Mouse (Mus musculus): ENCODE measurements at regions not wholly inside any gene's neighbourhood (a gene's known extent, or its start where the extent isn't known, plus 50 kb on each side); places are given as distances from the start of the nearest gene placed in this dataset.

DNA sequence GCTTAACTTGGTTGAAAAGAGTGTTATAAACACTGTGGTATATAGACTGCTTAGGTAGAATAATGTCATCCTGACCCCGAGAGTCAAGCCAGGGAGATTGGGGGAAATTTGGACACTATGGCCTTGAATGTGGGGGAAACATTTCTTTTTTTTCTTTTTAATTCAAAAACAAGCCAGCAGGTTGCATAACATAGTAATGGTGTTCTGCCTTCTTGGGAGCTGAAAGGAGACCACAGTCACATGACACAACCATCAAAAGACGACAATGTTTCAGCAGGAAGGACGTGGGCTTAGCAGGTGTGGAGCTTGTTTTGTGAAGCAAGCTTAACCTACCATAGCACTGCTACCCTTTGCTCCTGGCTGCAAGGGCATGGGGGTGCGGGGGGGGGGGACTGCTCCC, 306.3 kb upstream of the Klf3 start:
- TF ChIP-seq TCF12 (IDR thresholded peaks at IDR 0.05; ENCODE audit: low read depth, low read length): no peak
- TF ChIP-seq HCFC1 (IDR thresholded peaks at IDR 0.05; ENCODE audit: low read depth, low read length): no peak
- no peak for TF ChIP-seq SIN3A (IDR thresholded peaks at IDR 0.05; ENCODE audit: low read length)
- no peak for TF ChIP-seq MEF2A (IDR thresholded peaks at IDR 0.05; ENCODE audit: borderline replicate concordance, low read depth, low read length)
- no peak for TF ChIP-seq CTCF (conservative IDR thresholded peaks at IDR 0.05 in 1 of 2, IDR thresholded peaks at IDR 0.05 in 1 of 2; ENCODE audit: low read depth in 2 of 2, low read length in 2 of 2)
- no peak for TF ChIP-seq MYC (IDR thresholded peaks at IDR 0.05; ENCODE audit: low read depth, low read length)
- no peak for TF ChIP-seq NRF1 (IDR thresholded peaks at IDR 0.05; ENCODE audit: low read depth, low read length)
- TF ChIP-seq JUND (conservative IDR thresholded peaks at IDR 0.05; ENCODE audit: low read depth, low read length): no peak
- TF ChIP-seq UBTF (IDR thresholded peaks at IDR 0.05; ENCODE audit: low read depth, low read length): no peak
- DNase-seq (ENCODE audit: extremely low read depth): no peak
- no peak overlapping the region for H3K4me2 ChIP-seq (ENCODE audit: insufficient read depth, low read depth, poor library complexity, severe bottlenecking)
- H3K4me3 ChIP-seq (replicated peaks in 1 of 3; ENCODE audit: low read depth in 2 of 3, low read length in 2 of 3, poor library complexity in 1 of 3): no peak overlapping the region
- dilution Hi-C loops (cut with MboI; ENCODE audit: extremely low pct_ligation_motif_present, extremely low pct_unique_long_range_greater_than_20kb, low sequenced_read_pairs) (no loop called here), in situ Hi-C loops (cut with MboI; ENCODE audit: low pct_ligation_motif_present, low pct_unique_long_range_greater_than_20kb, low sequenced_read_pairs) (loop anchor here (10.0 kb wide), 1 partner anchor 112 kb away; no protein-coding TSS in a partner anchor)
- no peak overlapping the region for H3K27ac ChIP-seq (ENCODE audit: insufficient read depth, low read depth)
- H3K9me3 ChIP-seq (replicated peaks; ENCODE audit: low read length): no peaks in the 10 kb centered on the region
- H3K79me2 ChIP-seq (replicated peaks; ENCODE audit: control insufficient read depth, extremely low read depth, insufficient read depth, poor library complexity, severe bottlenecking): no peaks in the 10 kb centered on the region
- peaks cover 3 to 14% of the 10 kb centered on the region in 2 experiments; a peak in 3 of 4 replicates for H3K4me1 ChIP-seq (ENCODE audit: control insufficient read depth in 1 of 2, insufficient read depth in 2 of 2)
- H3K9ac ChIP-seq (ENCODE audit: insufficient read depth, low read depth): no peak overlapping the region
- H3K27me3 ChIP-seq (replicated peaks): no peaks in the 10 kb centered on the region
- no peaks in the 10 kb centered on the region for H3K36me3 ChIP-seq (replicated peaks in 1 of 2; ENCODE audit: control insufficient read depth in 1 of 2, insufficient read depth in 1 of 2, low read length in 1 of 2)

DNA sequence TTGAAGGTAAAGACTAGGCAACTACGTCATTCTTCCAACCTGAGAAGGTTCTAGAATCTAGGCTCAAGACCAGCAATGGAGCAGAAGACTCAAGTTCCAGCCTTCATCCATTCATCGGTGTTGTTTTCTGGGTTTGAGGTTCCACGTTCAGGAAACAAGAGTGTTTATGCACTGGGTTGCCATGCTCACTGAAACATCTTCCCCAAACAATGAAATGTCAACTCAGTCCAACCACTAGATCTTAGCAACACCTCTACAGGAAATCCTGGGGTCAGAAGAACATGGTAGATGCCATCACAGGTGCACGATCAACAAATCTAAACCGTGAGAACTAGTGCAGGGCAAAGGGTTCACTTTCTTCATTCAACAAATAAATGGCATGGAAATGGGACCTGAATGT, 304.8 kb upstream of the Klf3 start:
- H3K9ac ChIP-seq (ENCODE audit: insufficient read depth, low read depth): no peak overlapping the region
- H3K27me3 ChIP-seq (replicated peaks): peaks cover under 1% of the 10 kb centered on the region
- peaks cover 3 to 14% of the 10 kb centered on the region in 2 experiments; a peak in 3 of 4 replicates for H3K4me1 ChIP-seq (ENCODE audit: control insufficient read depth in 1 of 2, insufficient read depth in 2 of 2)
- no peaks in the 10 kb centered on the region for H3K36me3 ChIP-seq (replicated peaks in 1 of 2; ENCODE audit: control insufficient read depth in 1 of 2, insufficient read depth in 1 of 2, low read length in 1 of 2)
- no peak for DNase-seq (ENCODE audit: extremely low read depth)
- dilution Hi-C loops (cut with MboI; ENCODE audit: extremely low pct_ligation_motif_present, extremely low pct_unique_long_range_greater_than_20kb, low sequenced_read_pairs) (no loop called here), in situ Hi-C loops (cut with MboI; ENCODE audit: low pct_ligation_motif_present, low pct_unique_long_range_greater_than_20kb, low sequenced_read_pairs) (loop anchor here (10.0 kb wide), 1 partner anchor 114 kb away; no protein-coding TSS in a partner anchor)
- H3K9me3 ChIP-seq (replicated peaks; ENCODE audit: low read length): no peaks in the 10 kb centered on the region
- H3K4me3 ChIP-seq (replicated peaks in 1 of 3; ENCODE audit: low read depth in 2 of 3, low read length in 2 of 3, poor library complexity in 1 of 3): no peak overlapping the region
- H3K27ac ChIP-seq (ENCODE audit: insufficient read depth, low read depth): no peak overlapping the region
- H3K79me2 ChIP-seq (replicated peaks; ENCODE audit: control insufficient read depth, extremely low read depth, insufficient read depth, poor library complexity, severe bottlenecking): no peaks in the 10 kb centered on the region
- no peak overlapping the region for H3K4me2 ChIP-seq (ENCODE audit: insufficient read depth, low read depth, poor library complexity, severe bottlenecking)
- TF ChIP-seq ZKSCAN1 (IDR thresholded peaks at IDR 0.05; ENCODE audit: borderline replicate concordance, low read depth, low read length) (no peak), MAZ (IDR thresholded peaks at IDR 0.05; ENCODE audit: low read depth, low read length) (no peak), SMC3 (IDR thresholded peaks at IDR 0.05; ENCODE audit: low read depth, low read length) (no peak), RCOR1 (conservative IDR thresholded peaks at IDR 0.05; ENCODE audit: low read depth, low read length) (no peak), RAD21 (IDR thresholded peaks at IDR 0.05; ENCODE audit: low read depth, low read length) (no peak), MAFK (IDR thresholded peaks at IDR 0.05; ENCODE audit: insufficient replicate concordance, low read length) (no peak), TCF12 (IDR thresholded peaks at IDR 0.05; ENCODE audit: low read depth, low read length) (no peak), ETS1 (conservative IDR thresholded peaks at IDR 0.05; ENCODE audit: low read depth, low read length) (no peak)

Measured in CH12.LX (cell line).